Mouse (Mus musculus): Measurements from ENCODE around the gene Cx3cr1.

Gene Cx3cr1

DNA sequence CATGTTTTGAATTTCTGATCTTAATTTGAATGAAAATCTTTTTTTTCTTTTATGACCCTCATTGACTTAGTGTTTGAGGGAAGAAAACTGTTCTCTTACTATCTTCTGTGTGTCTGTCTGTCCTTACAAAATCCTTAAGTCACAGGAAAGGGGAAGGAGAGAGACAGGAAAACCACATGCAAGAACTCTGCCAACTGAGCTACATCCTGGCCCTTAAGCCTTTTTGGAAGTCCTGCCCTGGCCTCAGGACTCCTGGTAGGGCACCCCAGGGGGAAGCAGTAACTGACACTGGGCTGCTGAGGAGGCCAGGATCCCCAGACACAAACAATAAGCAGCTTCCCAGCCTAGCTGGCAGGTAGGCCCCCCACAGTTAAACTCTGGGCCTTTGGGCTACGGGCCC is 126.4 kb downstream of the Cx3cr1 start:
- no peak for DNase-seq (ENCODE audit: extremely low spot score, low spot score)

DNA sequence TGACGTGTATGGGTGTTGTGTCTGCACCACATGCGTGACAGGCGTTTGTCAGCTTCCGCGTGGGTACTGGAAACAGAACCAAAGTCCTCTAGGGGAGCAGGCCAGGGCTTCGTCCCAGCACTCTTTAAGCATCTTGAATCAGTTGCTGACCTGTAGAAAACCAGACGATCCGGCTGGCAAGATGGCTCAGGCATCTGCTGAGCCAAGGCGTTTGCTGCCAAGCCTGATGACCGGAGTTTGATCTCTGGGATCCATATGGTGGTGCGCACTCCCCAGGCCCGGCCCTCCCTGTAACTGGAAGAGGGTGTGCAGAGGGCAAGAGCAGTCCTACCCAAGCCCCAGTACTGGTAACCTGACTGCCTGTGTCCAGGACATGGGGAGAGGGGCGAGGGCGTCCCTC is 127.8 kb downstream of the Cx3cr1 start:
- no peak for DNase-seq (ENCODE audit: extremely low spot score, low spot score)

DNA sequence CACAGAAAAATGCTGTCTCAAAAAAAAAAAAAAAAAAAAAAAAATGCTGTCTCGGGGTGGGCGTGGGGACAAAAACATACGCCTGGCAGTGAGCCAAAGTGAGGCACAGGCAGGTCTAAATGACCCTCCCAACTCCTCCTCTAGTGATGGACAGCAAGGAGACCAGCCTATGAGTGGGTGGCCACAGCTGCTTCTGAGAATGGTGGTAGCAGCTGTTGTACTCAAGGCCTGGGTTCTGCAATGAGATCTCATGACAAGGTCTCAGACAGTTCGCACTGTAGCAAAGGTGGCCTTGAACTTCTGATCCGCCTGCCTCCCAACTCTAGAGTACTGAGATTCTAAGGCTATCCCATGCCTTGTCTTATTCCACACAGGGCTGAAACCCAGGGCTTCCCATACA is 128.3 kb downstream of the Cx3cr1 start:
- DNase-seq (ENCODE audit: extremely low spot score, low spot score) = no peak

DNA sequence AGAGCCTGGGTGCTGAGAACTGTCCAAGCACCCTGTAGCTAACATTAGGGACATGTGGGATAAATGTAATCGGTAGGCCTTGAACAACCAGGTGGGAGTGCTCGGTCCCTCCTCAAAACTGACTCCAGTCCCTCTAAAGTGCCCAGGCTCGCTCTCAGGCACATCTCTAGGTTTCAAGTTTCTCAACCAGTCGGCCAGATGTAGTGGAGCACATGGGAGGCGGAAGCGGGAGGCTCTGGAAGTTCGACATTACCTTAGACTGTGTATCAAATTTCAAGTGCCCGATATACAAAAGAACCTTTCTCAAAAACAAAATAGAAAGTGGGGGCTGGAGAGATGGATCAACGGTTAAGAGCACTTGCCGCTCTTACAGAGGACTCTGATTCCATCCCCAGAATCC is 130.0 kb downstream of the Cx3cr1 start:
- no peak for DNase-seq (ENCODE audit: extremely low spot score, low spot score)

DNA sequence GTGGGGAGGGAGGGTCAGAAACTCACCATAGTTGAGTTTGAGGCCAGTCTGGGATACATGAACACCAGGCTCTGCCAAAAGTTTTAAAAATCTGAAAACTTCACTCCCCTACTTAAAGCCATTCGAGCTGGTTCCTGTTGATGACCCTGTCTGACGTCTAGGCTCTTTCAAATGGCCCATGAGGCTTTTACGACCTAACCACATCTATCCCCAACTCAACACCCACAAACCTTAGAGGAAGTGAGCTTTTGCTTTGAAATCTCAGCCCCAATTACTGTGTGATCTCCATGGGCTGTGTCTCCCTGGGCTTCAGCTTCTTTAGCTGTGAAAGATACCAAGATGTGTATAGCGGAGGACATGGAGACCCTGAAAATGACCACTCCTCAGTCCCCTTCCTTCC is 131.2 kb downstream of the Cx3cr1 start:
- no peak for DNase-seq (ENCODE audit: extremely low spot score, low spot score)

DNA sequence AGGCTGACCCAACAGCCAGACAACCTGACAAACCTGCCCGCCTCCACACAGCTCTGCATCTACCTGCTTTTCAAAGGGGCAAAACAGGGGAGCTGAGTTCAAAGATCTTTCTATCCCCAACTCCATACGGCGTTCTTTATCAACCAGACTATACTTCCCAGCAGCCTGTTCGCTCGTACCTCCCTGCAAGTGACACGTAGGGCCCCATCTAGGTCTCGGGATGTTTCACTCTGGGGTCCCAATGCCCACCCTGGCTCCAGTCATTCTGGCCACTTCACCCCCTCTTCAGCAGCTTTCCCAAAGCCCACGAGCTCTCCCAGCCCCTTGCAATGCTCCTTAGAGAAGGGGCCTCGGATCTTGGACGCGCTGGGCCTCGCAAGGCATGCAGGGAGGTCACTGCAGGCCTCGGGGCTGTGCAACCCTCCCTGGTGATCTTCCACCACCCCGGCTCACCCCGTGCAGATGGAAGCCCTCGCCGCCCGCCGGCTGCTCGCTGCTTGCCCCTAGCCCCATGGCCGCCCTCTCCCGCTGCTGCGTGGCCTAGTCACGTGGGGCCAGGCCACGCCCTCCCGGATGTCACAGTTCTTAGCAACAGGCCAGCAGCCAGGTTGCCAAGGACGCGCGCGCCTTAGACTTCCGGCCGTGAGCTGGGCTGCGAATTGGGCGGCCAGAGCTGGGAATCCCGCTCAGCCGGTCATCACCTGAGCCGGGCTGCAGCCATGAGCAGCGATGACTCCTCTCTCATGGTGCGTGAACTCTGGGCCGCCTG is 132.5 kb downstream of the Cx3cr1 start, which contains the start of the genes Gorasp1 and Ttc21a:
Gene Gorasp1 (minus strand): TSS at position 561 of the 769 bp plus-strand sequence.
Gene Ttc21a (plus strand): TSS at position 602 of the 769 bp plus-strand sequence.
- DNase-seq (ENCODE audit: extremely low spot score, low spot score) = peak; percentile 95

DNA sequence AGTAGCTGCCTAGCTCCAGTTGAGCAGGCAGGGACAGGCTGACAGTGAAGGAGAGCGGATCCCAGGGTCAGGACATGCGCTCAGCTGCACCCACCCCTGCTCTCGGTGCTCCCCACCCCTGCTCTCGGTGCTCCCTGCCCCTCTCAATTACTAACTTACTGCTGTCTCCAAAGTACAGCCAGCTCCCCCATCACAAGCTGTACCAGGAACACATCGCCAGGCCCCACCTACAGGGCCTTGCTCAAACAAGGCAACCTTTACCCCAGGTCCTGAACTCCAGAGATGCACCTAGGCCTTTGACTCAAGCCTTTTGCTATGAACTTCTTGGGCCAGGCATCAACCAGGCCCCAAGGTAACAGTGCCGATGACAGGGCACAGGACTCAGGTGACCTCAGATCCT is 136.0 kb downstream of the Cx3cr1 start:
- DNase-seq (ENCODE audit: extremely low spot score, low spot score) = no peak

DNA sequence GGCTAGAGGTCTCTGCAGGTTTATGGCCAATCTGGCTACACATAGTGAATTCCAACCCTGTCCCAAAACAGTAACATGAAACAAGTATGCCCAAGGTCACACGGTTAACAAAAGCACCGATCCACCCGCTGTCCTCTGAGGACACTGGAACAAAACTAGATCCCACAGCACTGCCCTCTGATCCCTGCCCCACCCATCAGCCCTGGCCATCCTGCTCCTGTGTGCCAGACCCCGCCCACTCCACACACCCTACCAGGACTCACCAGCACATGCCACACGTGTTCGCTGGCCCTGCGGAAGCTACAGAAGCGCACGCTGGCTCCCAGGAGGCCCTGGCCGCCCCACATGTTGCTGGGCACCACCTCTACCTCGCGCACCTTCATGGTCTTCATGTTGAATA is 137.3 kb downstream of the Cx3cr1 start:
- DNase-seq (ENCODE audit: extremely low spot score, low spot score) = no peak

DNA sequence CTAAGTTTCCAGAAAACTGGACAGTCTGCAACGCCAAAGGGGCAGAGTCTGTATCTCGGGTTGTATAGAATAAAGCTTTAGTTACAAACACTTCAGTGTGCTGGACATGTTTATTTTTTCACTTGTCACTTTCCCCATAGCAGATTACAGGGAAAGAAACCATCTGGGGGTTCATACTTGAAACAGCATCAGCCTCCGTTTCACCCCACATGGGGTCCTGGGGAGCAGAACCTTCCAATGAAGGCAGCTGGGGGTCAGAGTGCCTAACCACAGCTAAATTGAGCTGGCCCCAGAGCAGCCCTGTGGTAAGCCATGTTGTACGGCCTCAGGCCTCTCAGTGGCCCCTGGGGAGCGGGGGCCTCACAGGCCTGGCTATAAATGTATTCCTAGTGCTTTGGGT is 143.2 kb downstream of the Cx3cr1 start:
- DNase-seq (ENCODE audit: extremely low spot score, low spot score) = no peak

DNA sequence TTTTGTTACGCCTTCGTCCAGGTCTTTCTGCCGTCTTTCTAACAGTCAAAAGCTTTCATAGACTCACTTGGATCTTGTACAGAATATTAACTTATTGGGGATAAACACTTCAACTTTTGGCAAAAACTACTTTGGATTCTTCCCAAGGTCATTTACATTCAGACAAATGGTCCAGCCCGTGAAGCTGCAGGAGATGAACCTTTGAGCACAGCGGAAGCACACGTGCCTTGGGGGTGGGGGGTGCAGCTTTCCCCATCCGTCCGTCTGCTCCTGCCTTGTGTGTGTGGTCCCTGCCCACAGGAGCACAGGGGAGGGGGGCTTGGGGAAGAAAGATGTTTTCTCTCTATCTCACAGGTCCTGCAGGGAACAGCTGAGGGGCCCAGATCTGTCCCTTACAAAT is 143.9 kb downstream of the Cx3cr1 start:
- no peak for DNase-seq (ENCODE audit: extremely low spot score, low spot score)

DNA sequence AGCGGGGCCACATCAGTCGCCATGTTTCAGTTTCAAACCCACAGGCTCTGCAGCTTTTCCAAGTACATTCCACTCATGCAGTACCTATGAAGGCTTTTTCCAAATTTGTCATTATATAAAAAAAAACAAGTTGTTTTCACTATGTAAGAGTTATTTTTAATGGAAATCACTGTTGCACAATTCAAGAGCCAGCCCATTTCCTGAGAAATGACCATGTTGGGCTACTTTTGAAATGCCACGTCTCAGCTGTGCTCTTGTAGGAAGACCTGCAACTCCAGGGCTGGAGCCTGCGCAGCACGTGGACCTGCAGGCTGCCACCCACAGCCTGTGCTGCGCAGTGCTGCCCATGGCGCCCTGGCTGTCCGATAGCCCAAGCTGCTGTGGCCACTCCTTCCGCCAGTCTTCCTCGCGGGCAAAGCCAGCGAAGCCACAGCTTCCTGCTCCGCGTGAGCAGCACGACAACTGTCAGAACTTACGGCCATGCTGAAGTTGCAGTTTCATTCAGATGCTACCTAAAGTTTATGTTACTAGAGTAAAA is 144.5 kb downstream of the Cx3cr1 start:
- no peak for DNase-seq (ENCODE audit: extremely low spot score, low spot score)

DNA sequence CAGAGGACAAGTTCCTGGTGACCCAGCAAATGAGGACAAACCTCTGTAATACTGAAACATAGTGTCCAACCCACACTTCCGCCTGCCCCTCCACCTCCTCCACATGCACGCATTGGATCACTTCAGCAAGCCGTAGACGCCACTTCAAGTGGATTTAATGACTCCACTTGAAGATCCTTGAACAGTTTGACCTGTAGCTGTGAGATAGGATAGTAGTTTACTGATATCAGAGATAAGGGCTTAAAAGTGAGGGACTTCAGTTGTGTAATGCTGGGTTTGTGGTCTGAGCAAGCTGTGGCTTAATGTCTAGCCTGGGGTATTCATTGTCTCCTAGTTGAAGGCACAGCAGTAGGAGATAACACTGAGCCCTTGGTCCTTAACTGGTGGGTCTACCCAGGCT is 146.2 kb downstream of the Cx3cr1 start:
- no peak for DNase-seq (ENCODE audit: extremely low spot score, low spot score)

DNA sequence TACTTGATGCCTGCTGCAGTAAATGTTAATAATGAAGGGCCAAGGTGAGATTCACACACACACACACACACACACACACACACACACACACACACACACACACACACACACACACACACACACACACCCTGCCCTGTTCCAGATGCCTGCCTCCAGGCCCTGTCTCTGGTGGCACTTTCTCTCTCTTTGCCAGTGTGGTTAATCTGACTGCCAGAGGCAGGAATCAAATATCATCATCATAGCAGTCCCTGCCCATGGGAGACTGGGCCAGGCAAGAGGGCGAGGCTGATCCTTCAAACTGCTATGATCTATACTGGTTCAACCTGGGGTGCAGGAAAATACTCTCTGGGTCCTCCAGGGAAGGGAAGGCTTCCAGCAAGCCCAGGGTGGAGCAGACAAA is 149.8 kb downstream of the Cx3cr1 start:
- no peak for DNase-seq (ENCODE audit: extremely low spot score, low spot score)

DNA sequence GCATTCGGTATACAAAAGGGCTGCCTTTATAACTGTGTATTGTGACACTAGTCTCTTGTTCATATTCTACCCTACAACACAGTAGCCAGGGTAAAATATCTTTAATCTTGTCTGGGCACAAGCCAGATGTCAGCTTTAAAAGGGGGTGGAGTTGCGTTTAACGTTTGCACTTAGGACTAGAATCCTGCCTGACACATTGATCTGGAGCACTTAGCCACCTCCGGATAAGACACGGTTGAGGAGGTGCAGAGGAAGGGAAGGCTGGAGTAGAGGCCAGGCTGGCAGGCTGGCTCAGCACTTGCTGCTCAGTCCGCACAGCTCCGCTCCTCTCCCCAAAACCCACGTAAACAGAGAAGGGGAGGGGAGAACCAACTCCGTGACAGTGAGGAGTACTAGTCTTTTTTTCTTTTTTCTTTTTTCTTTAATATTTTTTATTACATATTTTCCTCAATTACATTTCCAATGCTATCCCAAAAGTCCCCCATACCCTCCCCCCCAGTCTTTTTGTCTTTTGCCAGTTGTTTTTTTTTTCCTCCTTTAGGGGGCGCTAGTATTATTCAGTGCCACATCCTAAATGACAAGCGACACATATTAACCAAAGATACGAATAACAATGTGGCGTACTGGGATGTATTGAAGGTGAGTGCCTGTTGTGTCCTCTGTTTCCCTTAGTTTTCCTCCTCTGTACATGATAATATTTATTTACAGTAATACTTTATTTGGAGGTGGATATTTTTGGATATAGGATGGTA is 156.4 kb downstream of the Cx3cr1 start:
- no peak for DNase-seq (ENCODE audit: extremely low spot score, low spot score)

DNA sequence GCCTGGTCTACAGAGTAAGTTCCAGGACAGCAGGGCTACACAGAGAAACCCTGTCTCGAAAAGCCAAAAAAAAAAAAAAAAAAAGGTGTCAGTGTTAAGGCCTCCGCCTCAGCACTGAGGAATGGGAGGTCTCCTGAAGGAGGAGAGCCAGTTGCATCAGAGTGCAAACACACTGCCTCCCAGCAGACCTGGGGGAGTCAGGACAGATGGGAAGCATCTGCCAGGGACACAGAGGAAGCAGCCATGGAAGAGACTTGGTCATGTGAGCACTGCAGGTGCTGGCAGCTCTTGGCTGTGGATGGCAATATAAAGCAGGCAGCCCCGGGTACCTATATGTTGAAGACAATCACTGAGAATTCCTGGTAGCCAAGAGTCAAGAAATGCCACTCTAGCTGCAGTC is 159.7 kb downstream of the Cx3cr1 start:
- no peak for DNase-seq (ENCODE audit: extremely low spot score, low spot score)

DNA sequence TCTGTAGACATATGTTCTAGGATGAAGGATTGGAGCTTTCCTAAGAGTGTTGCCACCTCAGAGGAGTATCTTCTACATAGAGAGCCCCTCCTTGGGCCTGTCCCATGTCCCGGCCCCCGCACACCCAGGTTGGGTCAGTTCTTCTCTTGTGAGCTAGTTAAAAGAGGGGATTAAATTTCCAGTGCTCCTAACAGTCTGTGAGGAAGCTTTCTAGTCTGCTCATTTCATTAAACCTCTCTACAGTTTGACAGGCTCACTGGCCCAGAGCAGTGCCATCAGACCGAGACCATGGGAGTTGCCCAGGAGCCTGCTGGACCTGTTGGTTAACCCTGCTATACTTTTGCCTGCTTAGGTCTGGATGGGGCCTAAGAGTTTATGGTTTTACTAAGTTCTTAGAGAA is 161.0 kb downstream of the Cx3cr1 start:
- DNase-seq (ENCODE audit: extremely low spot score, low spot score) = no peak

DNA sequence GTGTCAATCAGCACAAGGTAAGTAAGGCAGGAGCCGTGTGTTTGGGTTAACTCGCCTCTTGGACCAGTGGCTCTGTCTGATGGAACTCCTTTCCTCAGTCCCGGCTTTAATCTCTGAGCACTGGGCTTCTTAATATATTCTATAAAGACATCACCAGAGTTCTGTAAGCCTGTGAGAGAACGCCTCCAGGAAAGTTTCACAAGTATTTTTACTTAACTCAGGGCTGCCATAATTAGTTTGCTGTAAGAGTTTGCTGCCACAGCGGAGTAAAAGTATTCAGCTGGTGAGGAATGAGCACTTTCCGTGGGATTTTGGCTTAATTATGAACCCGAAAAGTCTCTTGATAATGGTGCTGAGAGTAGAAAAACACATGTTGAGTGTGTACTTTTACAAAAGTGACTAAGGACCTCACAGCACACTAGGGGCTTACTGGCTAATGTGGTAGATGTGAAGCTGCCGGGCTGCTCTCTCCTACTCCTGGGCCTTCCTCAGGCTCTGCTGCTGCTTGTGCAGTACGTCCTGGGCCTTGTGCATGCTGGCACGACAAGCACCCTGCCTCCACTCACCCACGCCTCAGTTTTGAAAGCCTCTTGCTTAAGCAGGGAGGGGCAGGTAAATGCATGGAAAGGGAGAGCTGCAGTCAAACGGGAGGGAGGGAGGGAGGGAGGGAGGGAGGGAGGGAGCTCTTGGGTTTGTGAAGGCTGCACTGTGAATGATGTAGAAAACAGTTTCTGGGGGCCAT is 167.1 kb downstream of the Cx3cr1 start:
- no peak for DNase-seq (ENCODE audit: extremely low spot score, low spot score)

DNA sequence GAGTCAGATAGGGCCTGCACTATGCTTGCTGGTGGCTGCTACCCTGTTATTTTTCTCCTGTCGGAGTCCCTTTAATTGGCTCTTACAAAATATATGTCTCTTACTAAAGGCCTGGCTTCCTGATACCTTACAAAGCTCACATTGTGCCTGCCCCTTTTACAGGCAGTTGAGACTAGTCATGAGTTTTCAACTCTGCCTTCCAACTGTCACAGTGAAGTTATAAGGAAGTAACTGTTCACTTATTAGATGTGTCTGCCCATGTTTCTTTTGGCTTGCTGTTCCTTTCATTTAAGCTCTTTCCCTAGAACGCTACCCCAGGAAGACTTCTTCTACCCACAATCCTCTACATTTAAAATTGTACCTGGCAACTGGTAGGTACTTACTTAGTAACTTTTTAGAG is 170.2 kb downstream of the Cx3cr1 start:
- no peak for DNase-seq (ENCODE audit: extremely low spot score, low spot score)

DNA sequence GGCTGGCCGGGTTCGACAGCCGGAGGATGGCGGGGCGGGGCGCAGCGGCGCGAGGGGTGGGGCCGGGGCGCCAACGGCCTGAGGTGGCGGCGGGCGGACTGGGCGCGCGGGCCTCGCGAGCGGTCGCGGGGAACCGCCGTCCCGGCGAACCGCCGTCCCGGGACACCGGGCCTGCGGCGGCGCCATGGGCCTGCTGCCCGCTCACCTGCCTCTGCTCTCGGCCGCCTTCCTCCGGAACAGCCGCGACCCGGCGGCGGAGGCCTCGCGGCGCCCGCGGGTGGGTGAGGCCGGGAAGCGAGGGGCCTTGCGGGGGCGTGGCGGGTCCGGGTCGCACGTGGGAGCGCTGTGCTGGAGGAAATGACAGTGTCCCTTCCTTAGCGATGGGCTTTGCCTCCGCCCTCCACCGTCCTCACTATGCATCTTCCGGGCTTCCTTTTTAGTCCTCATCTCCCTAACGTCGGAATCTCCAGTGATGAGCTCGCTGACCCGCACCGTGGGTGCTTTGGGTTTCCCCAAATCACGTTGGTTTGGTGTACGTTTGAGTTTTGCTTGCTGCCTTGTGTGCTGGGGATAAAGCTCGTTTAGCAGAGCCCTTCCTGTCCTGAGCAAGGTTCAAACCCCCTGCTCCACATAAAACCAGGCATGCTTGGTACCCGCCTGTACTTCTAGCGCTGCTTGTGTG is 174.5 kb downstream of the Cx3cr1 start:
- DNase-seq (ENCODE audit: extremely low spot score, low spot score) = no peak

DNA sequence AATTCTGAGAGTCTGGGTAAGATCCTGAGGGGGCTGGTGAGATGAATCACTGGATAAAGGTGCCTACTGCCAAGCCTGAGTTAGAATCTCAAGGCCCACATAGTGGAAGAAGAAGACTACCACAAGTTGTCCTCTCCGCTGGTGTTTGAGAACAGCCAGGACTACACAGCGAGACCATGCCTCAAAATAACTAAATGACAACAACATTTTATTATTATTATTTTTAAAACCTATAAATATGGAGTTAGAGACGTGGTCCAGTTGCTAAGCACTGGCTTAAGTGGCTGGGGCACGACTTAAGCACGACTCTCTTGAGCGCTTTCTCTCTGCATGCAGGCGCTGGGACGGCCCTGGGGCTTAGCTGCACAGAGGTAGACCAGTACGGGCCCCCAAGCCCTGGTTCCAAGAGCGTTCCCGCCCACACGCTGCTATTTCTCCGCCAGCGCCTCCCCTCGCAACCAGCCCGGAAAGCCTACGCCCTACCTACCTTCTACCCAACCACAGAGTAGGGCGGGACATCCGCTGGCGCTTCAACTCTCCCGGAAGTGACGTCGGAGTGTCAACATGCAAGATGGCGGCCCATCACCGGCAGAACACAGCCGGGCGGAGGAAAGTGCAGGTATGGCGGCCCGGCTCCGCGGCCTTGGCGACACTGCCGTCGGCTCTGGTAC is 175.2 kb downstream of the Cx3cr1 start, which contains the start of gene Wdr48:
Gene Wdr48 (plus strand): TSS at position 540 of the 671 bp plus-strand sequence.
- peak; percentile 99 for DNase-seq (ENCODE audit: extremely low spot score, low spot score)

DNA sequence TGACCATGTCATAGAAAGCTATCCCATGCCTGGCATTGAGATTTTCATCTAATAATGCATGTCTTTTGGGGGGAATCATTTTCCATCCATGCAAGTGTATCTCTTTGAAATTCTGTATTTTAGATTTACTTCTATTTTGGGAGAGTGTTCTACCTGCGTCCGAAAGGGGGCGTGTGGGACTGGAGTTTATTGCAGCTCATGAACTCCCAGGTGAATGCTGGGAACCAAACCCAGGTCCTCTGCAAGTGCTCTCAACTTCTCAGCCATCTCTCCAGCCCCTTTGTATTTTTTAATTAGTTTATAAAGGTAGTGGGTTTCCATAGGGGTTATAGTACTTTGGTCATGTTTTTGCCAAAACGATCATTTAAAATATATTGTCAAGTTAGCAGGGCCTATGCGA is 175.8 kb downstream of the Cx3cr1 start:
- no peak for DNase-seq (ENCODE audit: extremely low spot score, low spot score)
